Mouse (Mus musculus): ENCODE results near the gene Adgrg1.

GRCm38 (mm10) chr8:94994510-94994909, 20.0 kb downstream of the Adgrg1 start:
- TF ChIP-seq CTCF (IDR thresholded peaks at IDR 0.05; ENCODE audit: low read depth, low read length) (no peak), POLR2A (IDR thresholded peaks at IDR 0.05; ENCODE audit: extremely low read depth, insufficient read depth, low read length) (no peak)
